Mouse (Mus musculus): ENCODE measurements at regions not wholly inside any gene's neighbourhood (a gene's known extent, or its start where the extent isn't known, plus 50 kb on each side); places are given as distances from the start of the nearest gene placed in this dataset.

- Histone ChIP-seq H3K36me3 (replicated peaks; ENCODE audit: control insufficient read depth, insufficient read depth, low read length) (no peaks in the 10 kb centered on the region), H3K4me2 (ENCODE audit: low read depth, low read length) (no peak overlapping the region), H3K9ac (replicated peaks; ENCODE audit: low read depth, low read length) (no peak overlapping the region), H3K4me3 (ENCODE audit: low read depth, low read length) (no peak overlapping the region), H3K9me3 (replicated peaks; ENCODE audit: control insufficient read depth, low read length) (no peaks in the 10 kb centered on the region), H3K27ac (ENCODE audit: low read depth) (no peak overlapping the region), H3K4me1 (ENCODE audit: control insufficient read depth, insufficient read depth) (no peaks in the 10 kb centered on the region), H3K27me3 (ENCODE audit: control insufficient read depth, insufficient read depth, low read length) (no peaks in the 10 kb centered on the region)
- WGBS = 66% methylated on average over 2 of the region's 2 CpGs
- TF ChIP-seq EP300 (IDR thresholded peaks at IDR 0.05; ENCODE audit: low read depth) = no peak
- no peak for TF ChIP-seq CTCF (IDR thresholded peaks at IDR 0.05; ENCODE audit: low read depth)
- no peak for ATAC-seq (ENCODE audit: insufficient read depth, low read depth)
- DNase-seq (ENCODE audit: low spot score) = no peak
Observed at GRCm38 (mm10) chr15:68014605-68015305, 1514.0 kb upstream of the Lrrc6 start.

DNA sequence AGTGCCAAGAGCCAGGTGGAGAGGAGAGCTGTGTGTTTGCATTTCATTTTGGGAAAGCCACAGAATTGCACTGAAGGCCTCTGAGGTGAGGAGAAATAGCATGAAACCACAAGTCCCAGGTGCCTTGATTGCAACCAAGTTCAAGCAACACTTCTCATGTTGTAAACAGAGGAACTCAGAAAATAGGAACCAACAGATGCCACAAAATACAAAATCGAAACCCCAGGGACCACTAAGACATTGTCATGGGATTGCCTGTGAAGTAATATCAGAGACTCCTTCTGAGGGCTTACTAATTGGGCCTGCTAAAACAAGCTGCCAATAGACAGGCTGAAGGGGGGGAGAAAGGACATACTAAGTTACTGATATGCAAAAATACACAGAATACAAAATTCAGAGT lies 1510.5 kb upstream of the Lrrc6 start:
- ATAC-seq (ENCODE audit: insufficient read depth, low read depth) (no peak), DNase-seq (ENCODE audit: low spot score) (no peak)
- Histone ChIP-seq H3K9me3 (replicated peaks; ENCODE audit: control insufficient read depth, low read length) (no peaks in the 10 kb centered on the region), H3K27me3 (ENCODE audit: control insufficient read depth, insufficient read depth, low read length) (no peaks in the 10 kb centered on the region), H3K4me3 (ENCODE audit: low read depth, low read length) (no peak overlapping the region), H3K36me3 (replicated peaks; ENCODE audit: control insufficient read depth, insufficient read depth, low read length) (no peaks in the 10 kb centered on the region), H3K4me2 (ENCODE audit: low read depth, low read length) (no peak overlapping the region), H3K27ac (ENCODE audit: low read depth) (no peak overlapping the region), H3K4me1 (ENCODE audit: control insufficient read depth, insufficient read depth) (no peaks in the 10 kb centered on the region), H3K9ac (replicated peaks; ENCODE audit: low read depth, low read length) (no peak overlapping the region)
- TF ChIP-seq CTCF (IDR thresholded peaks at IDR 0.05; ENCODE audit: low read depth) (no peak), EP300 (IDR thresholded peaks at IDR 0.05; ENCODE audit: low read depth) (no peak)
- WGBS = 60% methylated on average over 1 of the region's 1 CpGs

DNA sequence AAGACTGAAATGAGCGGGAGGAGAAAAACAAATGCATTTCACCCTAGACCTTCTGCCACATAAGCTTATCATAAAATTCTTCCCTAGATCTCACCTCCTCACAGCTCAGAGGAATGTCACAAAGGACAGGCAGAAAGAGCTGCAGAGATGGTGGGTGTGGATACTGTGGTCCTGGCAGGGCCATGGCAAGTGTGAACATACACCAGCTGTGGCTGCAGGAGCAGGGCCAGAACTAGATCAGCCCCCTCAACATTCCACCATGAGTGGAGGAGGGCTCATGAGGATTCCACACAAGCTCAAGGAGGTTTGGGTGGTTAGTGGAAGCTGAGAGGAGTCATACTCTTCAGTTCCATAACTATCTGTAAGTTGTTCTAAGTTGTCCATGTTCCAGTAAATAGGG lies 1509.5 kb upstream of the Lrrc6 start:
- Histone ChIP-seq H3K27me3 (ENCODE audit: control insufficient read depth, insufficient read depth, low read length) (no peaks in the 10 kb centered on the region), H3K36me3 (replicated peaks; ENCODE audit: control insufficient read depth, insufficient read depth, low read length) (no peaks in the 10 kb centered on the region), H3K4me1 (ENCODE audit: control insufficient read depth, insufficient read depth) (no peaks in the 10 kb centered on the region), H3K4me2 (ENCODE audit: low read depth, low read length) (no peak overlapping the region), H3K4me3 (ENCODE audit: low read depth, low read length) (no peak overlapping the region), H3K27ac (ENCODE audit: low read depth) (no peak overlapping the region), H3K9me3 (replicated peaks; ENCODE audit: control insufficient read depth, low read length) (no peaks in the 10 kb centered on the region), H3K9ac (replicated peaks; ENCODE audit: low read depth, low read length) (no peak overlapping the region)
- no peak for ATAC-seq (ENCODE audit: insufficient read depth, low read depth)
- TF ChIP-seq EP300 (IDR thresholded peaks at IDR 0.05; ENCODE audit: low read depth) = no peak
- no peak for TF ChIP-seq CTCF (IDR thresholded peaks at IDR 0.05; ENCODE audit: low read depth)
- WGBS = 80% methylated on average over 1 of the region's 1 CpGs
- no peak for DNase-seq (ENCODE audit: low spot score)

DNA sequence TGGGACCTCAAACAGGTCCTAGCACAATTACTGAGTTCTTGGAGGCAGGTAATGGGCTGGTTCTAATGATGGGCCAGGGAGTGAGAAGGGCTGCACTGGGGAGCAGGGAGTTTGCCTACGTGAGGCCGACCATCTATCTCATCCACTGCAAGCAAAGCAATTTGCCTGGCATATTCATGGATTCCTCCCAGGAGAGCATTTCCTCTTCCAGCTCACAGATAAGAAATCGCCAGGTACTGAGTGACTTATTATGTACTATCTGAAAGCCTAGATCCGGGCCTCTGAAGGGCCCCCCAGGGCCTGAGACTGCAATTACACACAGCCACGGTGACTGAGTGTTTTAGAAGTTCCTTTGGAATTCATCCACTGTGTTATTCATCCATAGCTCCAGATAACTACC lies 1504.1 kb upstream of the Lrrc6 start:
- no peaks in the 10 kb centered on the region for H3K27me3 ChIP-seq (ENCODE audit: control insufficient read depth, insufficient read depth, low read length)

GRCm38 (mm10) chr15:67996532-67996931 lies 1495.8 kb upstream of the Lrrc6 start:
- no peaks in the 10 kb centered on the region for H3K27me3 ChIP-seq (ENCODE audit: control insufficient read depth, insufficient read depth, low read length)
- no peaks in the 10 kb centered on the region for H3K4me1 ChIP-seq (ENCODE audit: control insufficient read depth, insufficient read depth)
- H3K9ac ChIP-seq (replicated peaks; ENCODE audit: low read depth, low read length) = no peak overlapping the region
- ATAC-seq (ENCODE audit: insufficient read depth, low read depth) (no peak), DNase-seq (ENCODE audit: low spot score) (no peak)
- TF ChIP-seq CTCF (IDR thresholded peaks at IDR 0.05; ENCODE audit: low read depth) (no peak), EP300 (IDR thresholded peaks at IDR 0.05; ENCODE audit: low read depth) (no peak)
- H3K4me3 ChIP-seq (ENCODE audit: low read depth, low read length) = no peak overlapping the region
- WGBS = 71% methylated on average over 7 of the region's 7 CpGs
- no peak overlapping the region for H3K27ac ChIP-seq (ENCODE audit: low read depth)
- H3K36me3 ChIP-seq (replicated peaks; ENCODE audit: control insufficient read depth, insufficient read depth, low read length) = no peaks in the 10 kb centered on the region
- H3K9me3 ChIP-seq (replicated peaks; ENCODE audit: control insufficient read depth, low read length) = no peaks in the 10 kb centered on the region
- H3K4me2 ChIP-seq (ENCODE audit: low read depth, low read length) = no peak overlapping the region

More for the DNA sequence above, 1504.1 kb upstream of the Lrrc6 start:
- DNase-seq (ENCODE audit: low spot score) (no peak), ATAC-seq (ENCODE audit: insufficient read depth, low read depth) (no peak)
- Histone ChIP-seq H3K4me2 (ENCODE audit: low read depth, low read length) (no peak overlapping the region), H3K4me1 (ENCODE audit: control insufficient read depth, insufficient read depth) (no peaks in the 10 kb centered on the region), H3K9me3 (replicated peaks; ENCODE audit: control insufficient read depth, low read length) (no peaks in the 10 kb centered on the region), H3K36me3 (replicated peaks; ENCODE audit: control insufficient read depth, insufficient read depth, low read length) (no peaks in the 10 kb centered on the region), H3K9ac (replicated peaks; ENCODE audit: low read depth, low read length) (no peak overlapping the region), H3K4me3 (ENCODE audit: low read depth, low read length) (no peak overlapping the region), H3K27ac (ENCODE audit: low read depth) (no peak overlapping the region)
- TF ChIP-seq EP300 (IDR thresholded peaks at IDR 0.05; ENCODE audit: low read depth) (no peak), CTCF (IDR thresholded peaks at IDR 0.05; ENCODE audit: low read depth) (no peak)
- 40% methylated on average over 5 of the region's 5 CpGs for WGBS

All from heart, postnatal 0 days (tissue).